Mouse (Mus musculus) left cerebral cortex, postnatal 14 days (tissue): ENCODE data around the gene Cdsn. TPM values are rescaled to one million over a fixed set of nuclear protein-coding genes. Genes with fewer than 3 reads are reported as not detected.

ENCODE experiments used
- total RNA-seq, 2 experiments: library from RNA; stranded (reverse); gene quantifications; 2 replicates each; pipeline ENCODE4 v1.2.3; 2021

Cdsn gene
- total RNA-seq, 2 experiments from 2014 or later: 0.68 to 0.79 TPM

Other genes starting within 250 kb of the Cdsn start
- under 1 TPM; 0.48 to 0.74 TPM for gene H2-Q1, start 231.7 kb upstream of the Cdsn start, total RNA-seq
- gene H2-Q2, start 209.9 kb upstream of the Cdsn start, total RNA-seq: 1 to 10 TPM in 1 of 2 experiments, under 1 TPM in 1; 0.48 to 2.2 TPM
- 1 to 10 TPM in 1 of 2 experiments, under 1 TPM in 1; 0.85 to 1.4 TPM for gene H2-Q4, start 172.5 kb upstream of the Cdsn start, total RNA-seq
- gene H2-Q6, start 127.3 kb upstream of the Cdsn start, total RNA-seq: not detected
- under 1 TPM; 0.35 to 0.36 TPM for gene H2-Q7, start 113.0 kb upstream of the Cdsn start, total RNA-seq
- under 1 TPM; 0.13 to 0.27 TPM for gene H2-Q10, start 82.0 kb upstream of the Cdsn start, total RNA-seq
- under 1 TPM in 1 of 2 experiments, not detected in 1; 0.25 TPM for gene Pou5f1, start 46.1 kb upstream of the Cdsn start, total RNA-seq
- gene Tcf19, start 35.3 kb upstream of the Cdsn start, total RNA-seq: 1 to 10 TPM; 8.6 to 9.5 TPM
- gene Cchcr1, start 35.0 kb upstream of the Cdsn start, total RNA-seq: 1 to 10 TPM; 8.1 to 9.1 TPM
- under 1 TPM; 0.55 to 0.72 TPM for gene Psors1c2, start 18.9 kb upstream of the Cdsn start, total RNA-seq
- gene 2300002M23Rik, start 15.3 kb downstream of the Cdsn start, total RNA-seq: not detected
- not detected for gene Sfta2, start 49.4 kb downstream of the Cdsn start, total RNA-seq
- gene Gm9573, start 74.5 kb downstream of the Cdsn start, total RNA-seq: not detected
- gene Mucl3, start 91.6 kb downstream of the Cdsn start, total RNA-seq: not detected
- 10 to 100 TPM; 31.1 to 40.8 TPM for gene Vars2, start 115.5 kb downstream of the Cdsn start, total RNA-seq
- gene Gtf2h4, start 121.6 kb downstream of the Cdsn start, total RNA-seq: 10 to 100 TPM; 23.0 to 26.2 TPM
- gene Ddr1, start 152.5 kb downstream of the Cdsn start, total RNA-seq: 10 to 100 TPM; 46.1 to 52.8 TPM